Mouse (Mus musculus): ENCODE results near the gene Twist1. TPM values are rescaled to one million over a fixed set of nuclear protein-coding genes. Genes with fewer than 3 reads are reported as not detected.

Gene Twist1
- polyA plus RNA-seq, 1 experiment from 2014 or later, result 0.41 TPM

DNA sequence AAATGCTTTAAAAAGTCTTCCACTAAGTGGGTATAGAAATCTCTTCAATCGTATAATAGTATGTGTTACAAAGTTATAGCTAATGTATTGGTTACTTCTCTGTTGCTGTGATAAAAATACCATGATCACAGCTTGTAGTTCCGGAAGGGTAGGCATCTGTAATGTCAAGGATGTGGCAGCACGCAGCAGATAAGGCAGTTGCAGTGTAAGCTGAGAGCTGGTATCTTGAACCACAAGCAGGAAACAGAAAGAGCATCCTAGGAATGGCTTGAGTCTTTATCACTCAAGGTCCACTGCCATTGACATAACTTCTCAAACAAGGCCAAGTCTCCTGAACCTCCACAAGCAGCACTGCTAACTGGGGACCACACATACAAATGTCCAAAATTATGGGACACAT lies 35.7 kb downstream of the Twist1 start:
- ATAC-seq (ENCODE audit: low read depth), result no peak
- 75% methylated on average over 3 of the region's 3 CpGs for WGBS
- no peaks in the 10 kb centered on the region for H3K27me3 ChIP-seq (ENCODE audit: control insufficient read depth, insufficient read depth, low read depth, low read length)

More for the DNA sequence above, 35.7 kb downstream of the Twist1 start:
- H3K9ac ChIP-seq (ENCODE audit: low read length), result no peak overlapping the region
- no peaks in the 10 kb centered on the region for H3K4me1 ChIP-seq (replicated peaks; ENCODE audit: control insufficient read depth, insufficient read depth, low read length)
- H3K36me3 ChIP-seq (ENCODE audit: control insufficient read depth, insufficient read depth, low read length), result no peaks in the 10 kb centered on the region
- H3K9me3 ChIP-seq (ENCODE audit: control insufficient read depth, low read length), result no peaks in the 10 kb centered on the region
- H3K4me2 ChIP-seq (ENCODE audit: low read depth, low read length), result no peak overlapping the region
- no peak overlapping the region for H3K4me3 ChIP-seq (ENCODE audit: low read length)
- H3K27ac ChIP-seq (ENCODE audit: low read length), result no peak overlapping the region

Other genes with a start within 250 kb of the Twist1 start
- gene Ferd3l, start 29.2 kb upstream of the Twist1 start, polyA plus RNA-seq (2015; fragmentation: Nextera tagmentation; extraction: Ambion mirVana), result not detected in 2 replicates

Data from lung, embryonic 16.5 days (tissue).